Mouse (Mus musculus): ENCODE results near the gene Ctsj.
"Not testable (repeated sequence)": the region's sequence is repeated elsewhere in the genome, so short reads cannot be mapped to it uniquely, and the experiment has no call there.

Ctsj gene

GRCm38 (mm10) chr13:61005859-61006258 is at the start of gene Ctsj:
Gene Ctsj, minus strand, starts transcription at chr13:61005959.
- DNase-seq, result no peak

GRCm38 (mm10) chr13:61040531-61040930 is 34.8 kb upstream of the Ctsj start, which contains the start of gene Ctsq:
Gene Ctsq, minus strand, starts transcription at chr13:61040631.
- DNase-seq, result no peak

- DNase-seq, result no peak
Observed at GRCm38 (mm10) chr13:61022785-61023184, 17.0 kb upstream of the Ctsj start.

GRCm38 (mm10) chr13:61021844-61022243 is 16.1 kb upstream of the Ctsj start:
- DNase-seq, result no peak

- no peak for DNase-seq
Observed at GRCm38 (mm10) chr13:61010171-61010570, 4.4 kb upstream of the Ctsj start.

- no peak for DNase-seq
Observed at GRCm38 (mm10) chr13:60997600-60997999, 8.2 kb downstream of the Ctsj start.

- DNase-seq, result not testable (repeated sequence)
Observed at GRCm38 (mm10) chr13:60986915-60987314, 18.8 kb downstream of the Ctsj start.

- DNase-seq, result not testable (repeated sequence)
Observed at GRCm38 (mm10) chr13:60972319-60972718, 33.4 kb downstream of the Ctsj start.

GRCm38 (mm10) chr13:60963985-60964384 is 41.8 kb downstream of the Ctsj start:
- not testable (repeated sequence) for DNase-seq

- no peak for DNase-seq
Observed at GRCm38 (mm10) chr13:60961706-60962105, 44.1 kb downstream of the Ctsj start.
